Mouse (Mus musculus) retina, embryonic 14.5 days (tissue): ENCODE measurements around the gene Kctd18.
"Not testable (repeated sequence)": the region's sequence is repeated elsewhere in the genome, so short reads cannot be mapped to it uniquely, and the experiment has no call there.

ENCODE experiments used
- DNase-seq: peaks from one replicate; pipeline ENCODE4 v3.0.0-alpha.2; 2015; ENCODE audit warnings: low spot score

Gene Kctd18

GRCm38 (mm10) chr1:58018856-58019255 is at the start of gene Kctd18:
Gene Kctd18, minus strand, starts transcription at chr1:58018956.
- DNase-seq, result no peak

DNA sequence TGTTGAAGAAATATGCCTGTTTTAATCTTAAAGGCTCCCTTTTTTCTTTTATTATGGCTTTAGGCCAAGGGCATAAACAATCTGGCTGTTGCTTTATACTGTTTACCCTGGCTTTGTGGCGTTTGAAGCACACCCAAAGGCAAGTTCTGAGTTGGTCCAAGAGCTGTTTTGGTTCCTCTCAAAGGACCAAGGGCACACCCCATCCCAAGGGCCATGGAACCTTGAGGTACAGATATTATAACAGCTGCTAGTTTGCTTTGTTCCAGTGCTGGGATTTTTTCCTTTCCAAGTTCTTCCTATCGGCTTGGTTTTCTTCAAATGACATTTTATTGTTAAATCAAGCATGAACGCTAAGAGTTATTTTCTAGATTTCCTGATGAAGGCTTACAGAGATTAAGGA is 46.9 kb upstream of the Kctd18 start:
- DNase-seq, result no peak

- DNase-seq, result no peak
These were observed 46.4 kb upstream of the Kctd18 start for GRCm38 (mm10) chr1:58065151-58065550.

GRCm38 (mm10) chr1:58062131-58062530 is 43.4 kb upstream of the Kctd18 start:
- DNase-seq, result no peak

DNA sequence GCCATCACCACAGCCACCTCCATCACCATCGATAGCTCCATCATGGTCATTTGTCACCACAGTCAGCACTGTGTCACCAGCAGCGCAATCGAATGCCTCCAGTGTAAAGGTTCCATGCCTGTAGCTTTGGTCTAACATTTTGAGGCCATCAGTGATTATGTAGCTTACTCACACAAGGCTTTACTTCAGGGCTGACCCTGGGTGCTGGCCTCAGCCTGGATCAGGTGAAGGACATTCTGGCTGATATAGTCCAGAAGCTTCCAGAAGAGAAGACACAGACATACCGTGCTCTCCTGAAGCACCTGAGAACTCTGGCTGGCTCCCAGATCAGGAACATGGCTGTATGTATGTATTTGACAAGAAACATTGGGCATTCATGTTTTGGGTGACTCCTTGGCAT is 40.1 kb upstream of the Kctd18 start:
- no peak for DNase-seq

- DNase-seq, result no peak
These were observed 38.2 kb upstream of the Kctd18 start for GRCm38 (mm10) chr1:58056939-58057338.

DNA sequence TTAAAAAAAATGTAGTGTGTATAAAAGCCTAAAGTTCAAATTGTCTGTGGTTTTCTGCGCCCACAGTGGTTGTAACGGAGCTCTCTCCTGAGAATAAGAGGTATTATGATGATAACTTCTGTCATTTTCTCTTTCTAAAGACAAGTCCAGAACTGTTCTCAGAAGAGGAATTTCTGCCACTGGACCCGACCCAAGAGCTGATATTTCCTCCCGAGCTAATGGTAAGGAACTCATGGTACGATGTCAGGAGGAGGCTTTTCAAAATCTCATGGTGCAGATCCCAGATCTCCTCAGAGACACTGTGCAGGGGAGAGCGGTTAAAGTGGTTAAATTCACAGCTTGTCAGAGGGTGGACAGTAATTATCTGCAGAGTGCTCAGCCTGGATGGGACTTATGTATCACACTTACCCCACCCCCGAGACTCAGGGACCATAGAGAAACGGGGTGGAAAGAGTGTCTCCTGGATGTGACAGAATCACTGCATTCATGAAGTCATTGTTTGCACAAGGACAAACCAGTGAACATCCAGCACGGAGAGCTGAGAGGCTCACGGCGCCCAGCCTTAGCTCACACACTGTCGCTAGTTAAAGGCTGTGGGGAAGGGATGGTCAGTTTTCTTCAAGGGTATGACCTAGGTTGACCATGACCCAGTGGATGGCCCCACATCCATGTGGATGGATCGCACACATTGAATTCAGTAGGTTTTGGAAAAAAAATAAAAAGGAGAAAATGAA is 37.5 kb upstream of the Kctd18 start:
- DNase-seq, result no peak

GRCm38 (mm10) chr1:58055598-58055997 is 36.8 kb upstream of the Kctd18 start:
- DNase-seq, result no peak

DNA sequence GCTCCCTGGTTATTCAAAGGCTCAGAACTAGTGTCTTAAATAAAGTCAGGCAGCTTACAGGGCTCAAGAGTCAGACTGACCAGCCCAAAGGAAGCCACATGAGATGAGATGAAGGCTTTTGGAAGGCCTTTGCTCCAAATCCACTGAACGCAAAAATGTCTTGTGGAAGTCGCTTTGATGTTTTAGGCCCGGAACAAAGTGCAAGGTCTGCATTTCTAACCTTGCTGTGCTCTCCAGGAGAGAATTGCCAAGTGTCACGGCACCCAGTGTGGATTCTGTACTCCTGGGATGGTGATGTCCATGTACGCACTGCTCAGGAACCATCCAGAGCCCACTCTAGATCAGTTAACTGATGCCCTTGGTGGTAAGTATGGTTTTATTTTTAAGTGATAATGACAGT is 30.4 kb upstream of the Kctd18 start:
- DNase-seq, result no peak

GRCm38 (mm10) chr1:58046721-58047290 is 28.1 kb upstream of the Kctd18 start:
- DNase-seq, result peak; percentile 32

- DNase-seq, result no peak
These were observed 26.8 kb upstream of the Kctd18 start for GRCm38 (mm10) chr1:58045546-58045945.

- no peak for DNase-seq
These were observed 26.3 kb upstream of the Kctd18 start for GRCm38 (mm10) chr1:58045076-58045475.

GRCm38 (mm10) chr1:58037306-58037705 is 18.6 kb upstream of the Kctd18 start:
- DNase-seq, result not testable (repeated sequence)

DNA sequence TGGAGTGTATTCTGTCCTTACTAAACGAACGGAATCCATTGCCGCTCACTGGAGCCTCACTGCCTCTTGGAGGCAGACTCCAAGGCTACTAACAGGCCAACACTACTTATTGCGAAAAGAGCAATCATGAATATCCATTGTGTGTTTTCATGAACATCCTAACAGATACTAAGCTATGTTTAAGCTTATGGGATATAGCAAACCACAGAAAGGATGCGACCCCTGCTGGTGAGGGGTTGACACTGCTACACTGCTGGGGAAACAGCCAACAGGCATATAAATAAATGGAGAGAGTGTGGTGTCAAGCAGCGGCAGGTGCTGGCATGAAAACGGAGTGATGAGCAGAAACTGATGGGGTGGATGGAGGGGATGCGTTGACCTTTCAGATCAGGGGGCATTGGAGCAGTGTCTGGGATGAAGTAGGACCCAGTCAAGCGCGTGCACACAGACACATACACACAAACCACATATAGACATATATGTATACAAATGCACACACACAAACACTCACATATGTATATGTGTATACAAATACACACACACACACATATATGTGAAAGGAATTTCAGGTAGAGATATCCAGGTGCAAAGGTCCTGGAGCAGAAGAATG is 12.5 kb upstream of the Kctd18 start:
- peak; percentile 84 for DNase-seq

DNA sequence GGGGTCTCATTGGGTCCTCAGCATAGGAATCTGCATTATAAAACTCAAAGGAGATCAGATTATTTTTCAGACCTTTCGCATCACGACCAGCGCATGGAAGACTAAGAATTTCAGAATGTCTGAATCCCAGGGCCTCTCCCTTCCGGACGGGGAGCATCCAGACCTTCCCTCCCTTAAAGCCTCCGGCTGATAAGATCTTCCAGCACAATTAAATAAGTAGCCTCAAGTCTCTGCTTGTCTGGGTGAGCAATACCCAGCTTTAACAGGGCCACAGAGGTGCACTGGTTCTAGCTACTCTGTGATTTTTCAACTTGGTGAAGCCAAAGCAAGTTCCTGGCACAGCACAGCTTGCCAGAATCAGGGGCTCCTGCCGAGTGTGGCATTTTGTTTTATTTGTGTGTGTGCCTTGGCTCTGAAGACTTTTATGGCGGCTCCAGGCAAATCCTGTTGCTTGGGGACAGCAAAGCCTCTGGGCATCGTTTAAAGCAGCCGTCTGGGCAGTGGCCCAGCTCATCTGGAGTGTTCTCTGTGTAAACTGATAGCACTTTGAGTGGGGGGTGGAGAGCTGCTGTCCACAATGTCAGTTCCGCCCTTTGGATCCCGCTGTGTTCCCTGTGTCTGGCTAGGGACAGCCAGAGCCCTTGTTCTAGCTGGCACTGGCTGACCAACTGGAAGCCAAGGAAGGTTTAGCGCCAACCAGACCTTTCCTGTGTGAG is 11.6 kb upstream of the Kctd18 start:
- no peak for DNase-seq

DNA sequence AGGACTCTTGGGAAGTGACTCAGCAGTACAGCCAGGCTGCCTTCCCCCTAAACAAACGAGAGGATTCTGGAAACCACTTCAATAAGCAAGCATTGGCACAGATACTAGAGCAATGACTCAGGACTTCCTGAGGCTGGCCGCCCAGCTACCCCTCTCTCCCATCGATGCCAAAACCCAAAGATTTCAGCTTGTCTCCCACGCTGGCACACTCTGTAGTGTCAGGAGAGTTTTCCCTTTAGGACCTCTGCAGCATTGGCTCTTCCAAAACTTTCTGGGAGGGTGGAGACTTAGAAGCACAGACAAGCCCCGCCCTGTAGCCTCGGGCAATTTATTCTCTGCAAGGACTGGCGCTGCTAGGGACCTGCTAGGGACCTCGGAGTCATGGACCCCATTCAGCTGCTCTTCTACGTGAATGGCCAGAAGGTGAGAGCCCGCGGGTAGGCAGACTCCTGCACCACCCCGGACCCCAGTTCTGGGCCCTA is 10.9 kb upstream of the Kctd18 start, which contains the start of gene Aox1:
Gene Aox1 (plus strand): TSS at position 296 of the 482 bp plus-strand sequence.
- DNase-seq, result peak; percentile 24

DNA sequence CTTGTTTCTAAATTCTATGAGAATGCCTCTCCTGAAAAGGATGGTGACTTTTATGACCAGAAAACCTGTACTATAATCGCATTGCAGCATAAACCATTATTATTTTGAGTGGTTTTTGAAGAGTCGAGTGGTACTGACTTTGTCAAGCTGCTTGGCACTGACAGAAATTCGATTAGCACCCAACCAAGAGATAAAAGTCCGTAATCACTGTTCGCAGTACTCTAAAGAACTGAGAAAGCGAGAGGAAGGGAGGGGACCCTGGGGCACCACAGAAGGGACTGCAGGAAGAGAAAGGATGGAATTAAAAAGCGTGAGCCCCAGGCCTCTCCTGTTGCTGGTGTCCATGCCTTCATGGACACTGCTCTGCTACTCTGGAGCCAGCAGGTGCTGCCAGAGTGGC is 9.0 kb upstream of the Kctd18 start:
- no peak for DNase-seq

DNA sequence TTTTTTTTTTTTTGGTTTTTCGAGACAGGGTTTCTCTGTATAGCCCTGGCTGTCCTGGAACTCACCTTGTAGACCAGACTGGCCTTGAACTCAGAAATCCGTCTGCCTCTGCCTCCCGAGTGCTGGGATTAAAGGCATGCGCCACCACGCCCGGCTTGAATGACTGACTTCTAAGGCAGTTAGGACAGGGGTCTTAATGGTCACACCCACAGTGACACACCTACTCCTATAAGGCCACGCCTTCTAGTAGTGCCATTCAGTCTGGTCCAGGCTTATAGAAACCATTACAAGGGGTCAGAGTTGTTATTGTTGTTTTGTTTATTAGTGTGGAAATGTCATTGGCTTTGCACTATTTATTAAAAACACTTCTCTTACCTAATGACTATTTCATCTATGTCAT is 12.4 kb downstream of the Kctd18 start:
- not testable (repeated sequence) for DNase-seq

GRCm38 (mm10) chr1:57998146-57998545 is 20.6 kb downstream of the Kctd18 start:
- DNase-seq, result no peak

DNA sequence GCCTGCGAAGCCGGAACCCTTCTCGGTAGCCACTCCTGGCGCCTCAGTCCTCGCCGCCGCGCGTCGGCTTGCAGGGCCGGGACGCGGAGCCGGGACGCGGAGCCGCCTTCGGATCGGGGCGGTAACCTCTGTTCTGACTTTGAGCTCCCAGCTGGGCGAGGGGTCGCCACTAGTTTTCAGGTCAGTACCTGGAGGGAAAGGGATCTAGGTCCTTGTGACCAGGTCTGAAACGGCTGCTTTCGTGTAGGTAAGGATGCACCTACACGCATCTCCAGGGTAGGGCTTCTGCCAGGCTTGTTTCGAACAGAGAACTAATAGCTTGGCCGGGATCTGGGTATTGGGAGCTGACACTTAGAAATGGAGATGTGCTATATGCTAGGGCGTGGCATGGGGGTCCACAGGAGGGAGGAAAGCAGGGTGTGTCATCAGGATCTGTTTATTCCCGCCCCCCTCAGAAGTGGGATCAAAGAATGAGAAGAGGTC is 22.6 kb downstream of the Kctd18 start:
- no peak for DNase-seq

DNA sequence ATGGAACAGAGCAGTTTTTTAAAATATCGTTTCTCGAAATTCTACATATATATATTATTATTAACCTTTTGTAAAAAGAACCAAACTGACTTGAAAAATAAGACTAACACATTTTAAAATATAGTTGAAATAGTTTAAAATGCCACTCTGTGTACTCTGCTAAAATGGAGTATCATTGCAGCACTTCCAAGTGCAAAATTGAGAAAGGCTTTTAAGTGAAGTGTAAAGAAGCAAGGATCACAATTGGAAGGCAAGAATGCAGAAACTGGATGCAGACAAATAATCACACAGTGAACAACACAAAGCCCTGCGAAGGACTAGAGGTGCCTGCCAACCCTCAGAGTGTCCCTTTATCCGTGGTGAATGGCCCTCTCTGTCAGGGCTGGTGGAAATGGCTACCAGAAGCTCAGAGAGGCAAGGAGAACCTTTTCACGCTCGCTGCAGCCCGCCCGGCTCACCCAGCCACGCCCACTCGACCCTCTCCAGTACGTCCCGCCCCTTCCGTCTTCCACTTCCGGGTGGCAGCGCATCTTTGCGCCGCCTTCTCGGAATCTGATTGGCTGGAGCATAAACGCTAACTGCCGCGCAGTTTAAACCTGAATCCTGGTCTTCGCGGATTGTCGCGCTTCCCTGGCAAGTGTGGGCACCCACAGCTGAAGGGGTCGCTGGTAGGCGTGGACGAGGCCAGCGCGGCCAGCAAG is 23.2 kb downstream of the Kctd18 start, which contains the start of gene Sgo2a:
Gene Sgo2a (plus strand): TSS at position 540 of the 701 bp plus-strand sequence.
- peak; percentile 97 for DNase-seq

DNA sequence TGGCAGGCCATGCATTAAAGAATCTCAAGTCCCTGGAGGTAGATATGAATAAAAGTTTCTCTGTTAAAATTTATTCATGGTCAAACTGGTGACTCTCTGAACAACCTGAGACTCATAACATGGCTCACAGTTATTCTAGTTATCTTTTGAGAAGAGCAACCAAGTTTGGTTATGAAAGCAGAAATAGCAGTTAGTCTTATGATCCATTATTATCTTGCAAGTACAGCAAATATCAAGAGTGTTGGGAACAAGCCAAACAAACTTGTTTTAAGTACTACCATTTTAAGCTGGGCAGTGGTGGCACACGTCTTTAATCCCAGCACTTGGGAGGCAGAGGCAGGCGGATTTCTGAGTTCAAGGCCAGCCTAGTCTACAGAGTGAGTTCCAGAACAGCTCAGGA is 27.5 kb downstream of the Kctd18 start:
- DNase-seq, result no peak
